Mouse (Mus musculus) midbrain, embryonic 12.5 days (tissue): ENCODE data around the gene Rbm15. TPM values are rescaled to one million over a fixed set of nuclear protein-coding genes. Genes with fewer than 3 reads are reported as not detected.

Experiments used
- polyA plus RNA-seq: library from polyadenylated mRNA; unstranded; fragments of >200 nt; fragmentation: Nextera tagmentation; extraction: Ambion mirVana; gene quantifications from 2 replicates; pipeline ENCODE4 v1.2.1, GENCODE M21; 2016

The Rbm15 gene
- polyA plus RNA-seq, 1 experiment from 2014 or later, result 15.7 TPM

Other genes with a start within 250 kb of the Rbm15 start
- 0.46 and 0.67 TPM in 2 replicates for gene Kcna2, start 232.5 kb downstream of the Rbm15 start, polyA plus RNA-seq
- not detected in 2 replicates for gene Kcna10, start 150.6 kb downstream of the Rbm15 start, polyA plus RNA-seq
- gene Cym, start 111.9 kb downstream of the Rbm15 start, polyA plus RNA-seq, result not detected in 2 replicates
- gene A630076J17Rik, start 103.1 kb downstream of the Rbm15 start, polyA plus RNA-seq, result not detected in 2 replicates
- not detected in 2 replicates for gene Prok1, start 94.0 kb downstream of the Rbm15 start, polyA plus RNA-seq
- 160 and 167 TPM in 2 replicates for gene Lamtor5, start 54.8 kb downstream of the Rbm15 start, polyA plus RNA-seq
- gene Slc16a4, start 42.4 kb downstream of the Rbm15 start, polyA plus RNA-seq, result 3.7 TPM in 2 replicates
- 0.47 and 0.51 TPM in 2 replicates for gene Kcnc4, start 125.9 kb upstream of the Rbm15 start, polyA plus RNA-seq
- gene Slc6a17, start 184.3 kb upstream of the Rbm15 start, polyA plus RNA-seq, result 4.2 and 4.5 TPM in 2 replicates
- gene Ubl4b, start 221.4 kb upstream of the Rbm15 start, polyA plus RNA-seq, result not detected in 2 replicates